Mouse (Mus musculus) erythroblast, embryonic 14.5 days (primary cell): ENCODE measurements around the gene Olfr543. TPM values are rescaled to one million over a fixed set of nuclear protein-coding genes. Genes with fewer than 3 reads are reported as not detected.

Experiments used
- H3K27me3 ChIP-seq: 2 replicates; pipeline ENCODE4 v1.6.1; 2012; ENCODE audit warnings: inconsistent platforms; ENCODE audit not compliant: control insufficient read depth
- H3K36me3 ChIP-seq: 2 replicates; pipeline ENCODE4 v1.6.1; 2012; ENCODE audit warnings: mild to moderate bottlenecking, inconsistent platforms; ENCODE audit not compliant: control insufficient read depth
- H3K4me1 ChIP-seq: 2 replicates; pipeline ENCODE4 v1.6.1; 2012; ENCODE audit warnings: inconsistent platforms; ENCODE audit not compliant: control insufficient read depth
- H3K4me3 ChIP-seq: replicated peaks from 2 replicates; pipeline ENCODE3; 2012; ENCODE audit warnings: moderate library complexity, mild to moderate bottlenecking, inconsistent platforms
- H3K9me3 ChIP-seq: 2 replicates; pipeline ENCODE4 v1.6.1; 2012; ENCODE audit warnings: low read length, inconsistent platforms, mixed read lengths; ENCODE audit not compliant: control insufficient read depth
- GATA1 ChIP-seq: IDR thresholded peaks from 2 replicates; pipeline ENCODE4 v1.6.1; 2012; ENCODE audit warnings: low read length, inconsistent platforms, mixed read lengths
- TAL1 ChIP-seq: IDR thresholded peaks from 3 replicates; pipeline ENCODE4 v1.6.1; 2012; ENCODE audit warnings: low read length, inconsistent platforms, mixed read lengths
- polyA plus RNA-seq: library from polyadenylated mRNA; stranded (reverse); fragments of >175 nt; gene quantifications from 2 replicates; pipeline ENCODE4 v1.2.3, GENCODE M21; 2012

Gene Olfr543
- polyA plus RNA-seq, 1 experiment, result not detected

DNA sequence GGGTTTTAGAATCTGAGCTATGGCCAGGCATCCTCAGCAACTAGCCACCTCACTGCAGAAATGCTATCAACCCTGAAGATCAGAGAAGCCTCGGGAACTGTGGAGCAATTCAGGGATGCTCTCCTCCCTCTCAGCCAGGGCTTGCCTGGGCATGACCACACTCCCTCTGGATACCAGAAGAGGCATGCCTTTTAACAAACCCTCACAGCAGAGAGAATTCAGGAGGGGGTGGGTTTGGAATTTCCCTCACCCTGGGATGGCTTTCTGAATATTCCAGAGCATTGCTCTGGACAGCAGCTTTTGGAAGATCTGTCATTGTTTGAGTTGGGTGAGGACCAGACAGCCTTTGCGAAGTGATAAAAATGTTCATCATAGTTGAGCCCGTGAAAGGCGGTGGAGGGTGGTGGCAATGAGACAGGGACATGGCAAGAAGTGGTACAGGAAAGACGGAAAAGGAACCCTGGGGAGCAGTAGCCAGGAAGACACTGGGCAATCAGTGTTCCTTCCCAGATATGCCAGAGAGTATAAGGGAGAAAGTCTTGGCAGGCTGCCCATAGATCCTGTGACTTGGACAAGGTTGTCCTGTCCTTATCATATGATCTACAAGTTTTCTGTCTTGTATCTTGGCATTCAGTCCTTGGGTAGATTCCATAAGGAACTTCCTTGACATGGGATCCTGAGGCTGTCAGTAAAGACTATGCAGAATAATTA is 2.0 kb downstream of the Olfr543 start:
- H3K27me3 ChIP-seq, result peaks cover 6% of the 10 kb centered on the region

DNA sequence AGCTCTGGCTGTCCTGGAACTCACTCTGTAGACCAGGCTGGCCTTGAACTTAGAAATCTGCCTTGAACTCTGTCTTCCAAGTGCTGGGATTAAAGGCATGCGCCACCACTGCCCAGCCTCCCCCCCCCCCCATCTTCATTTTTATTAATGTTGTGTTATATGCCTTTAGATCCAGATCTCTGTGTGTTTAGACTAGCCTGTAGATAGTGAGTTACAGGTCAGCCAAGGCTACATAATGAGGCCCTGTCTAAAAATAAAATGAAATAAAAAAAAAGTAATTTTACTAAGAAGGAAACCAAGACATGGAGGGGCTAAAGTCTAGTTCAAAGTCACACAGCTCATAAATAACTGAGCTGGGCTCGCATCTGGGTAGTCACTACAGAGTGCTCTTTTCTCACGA is 2.6 kb downstream of the Olfr543 start:
- no peak for TF ChIP-seq GATA1
- TF ChIP-seq TAL1, result no peak
- Histone ChIP-seq H3K4me3 (no peak overlapping the region), H3K27me3 (peaks cover 6% of the 10 kb centered on the region), H3K36me3 (peaks cover 29% of the 10 kb centered on the region), H3K9me3 (no peaks in the 10 kb centered on the region), H3K4me1 (peaks cover 15% of the 10 kb centered on the region)

More for the DNA sequence above, 2.0 kb downstream of the Olfr543 start:
- Histone ChIP-seq H3K4me3 (no peak overlapping the region), H3K36me3 (peaks cover 29% of the 10 kb centered on the region), H3K4me1 (peaks cover 15% of the 10 kb centered on the region), H3K9me3 (no peaks in the 10 kb centered on the region)
- no peak for TF ChIP-seq GATA1
- no peak for TF ChIP-seq TAL1

DNA sequence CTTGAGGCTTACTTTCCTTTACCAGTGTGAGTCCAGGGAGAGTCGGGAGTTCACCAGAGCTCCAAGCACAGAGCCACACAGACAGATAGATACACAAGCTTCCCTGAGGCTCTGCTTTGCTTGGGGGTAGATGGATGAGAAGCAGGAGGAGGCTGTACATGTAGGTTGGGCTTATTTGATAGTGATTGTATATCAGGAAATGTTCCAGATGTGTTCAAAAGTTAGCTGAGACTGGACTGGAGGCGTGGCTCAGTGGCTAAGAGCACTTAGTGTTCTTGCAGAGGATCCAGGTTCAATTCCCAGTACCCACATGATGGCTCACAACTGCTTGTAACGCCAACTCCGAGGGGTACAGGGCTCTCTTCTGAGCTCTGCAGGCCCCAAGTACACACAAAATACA is 3.1 kb downstream of the Olfr543 start:
- peaks cover 29% of the 10 kb centered on the region for H3K36me3 ChIP-seq
- H3K27me3 ChIP-seq, result peaks cover 6% of the 10 kb centered on the region
- no peaks in the 10 kb centered on the region for H3K9me3 ChIP-seq
- H3K4me3 ChIP-seq, result no peak overlapping the region
- TF ChIP-seq TAL1 (no peak), GATA1 (no peak)
- peaks cover 15% of the 10 kb centered on the region for H3K4me1 ChIP-seq

DNA sequence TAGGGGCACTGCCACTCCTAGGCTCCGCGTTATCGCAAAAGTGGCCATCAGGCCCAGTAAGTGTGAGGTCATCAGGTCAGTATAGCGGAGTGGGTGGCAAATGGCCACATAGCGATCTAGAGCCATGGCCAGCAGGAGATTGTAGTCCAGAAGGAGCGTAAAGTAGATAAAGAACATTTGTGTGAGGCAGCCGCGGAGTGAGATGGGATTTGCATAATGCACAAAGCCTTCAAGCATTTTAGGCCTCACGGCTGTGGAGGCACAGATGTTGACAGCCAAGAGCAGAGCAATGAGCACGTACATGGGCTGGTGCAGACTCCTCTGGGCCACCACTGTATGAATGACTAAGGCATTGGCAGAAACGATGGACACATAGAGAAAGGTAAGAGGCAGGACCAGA is 4.1 kb downstream of the Olfr543 start:
- H3K36me3 ChIP-seq, result peaks cover 33% of the 10 kb centered on the region
- TF ChIP-seq TAL1 (no peak), GATA1 (no peak)
- peaks cover 15% of the 10 kb centered on the region for H3K4me1 ChIP-seq
- peaks cover 2% of the 10 kb centered on the region; the same call in 1 of the 2 replicates for H3K27me3 ChIP-seq
- H3K9me3 ChIP-seq, result no peaks in the 10 kb centered on the region
- no peak overlapping the region for H3K4me3 ChIP-seq

DNA sequence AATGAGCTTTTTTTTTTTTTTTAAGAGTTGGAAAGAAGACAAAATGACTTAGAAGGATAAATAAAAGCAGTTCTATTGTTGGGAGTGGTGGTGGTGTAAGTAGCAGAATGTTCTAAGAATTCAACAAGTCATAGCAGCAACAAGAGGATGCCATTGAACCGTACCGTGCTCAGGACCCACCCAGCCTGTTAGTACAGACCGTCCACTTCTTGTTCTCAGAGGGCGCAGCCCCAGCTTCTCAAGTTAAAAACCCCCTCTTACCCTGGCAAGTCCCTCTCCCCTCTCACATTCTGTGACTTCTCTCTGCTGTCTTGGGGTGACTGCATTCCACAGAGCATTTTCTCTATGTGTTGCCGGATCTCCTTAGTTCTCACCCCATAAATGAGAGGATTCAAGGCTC is 4.9 kb downstream of the Olfr543 start:
- peaks cover 15% of the 10 kb centered on the region for H3K4me1 ChIP-seq
- peaks cover 37% of the 10 kb centered on the region for H3K36me3 ChIP-seq
- no peak overlapping the region for H3K4me3 ChIP-seq
- no peaks in the 10 kb centered on the region for H3K9me3 ChIP-seq
- TF ChIP-seq GATA1 (no peak), TAL1 (no peak)
- H3K27me3 ChIP-seq, result peaks cover 2% of the 10 kb centered on the region; the same call in 1 of the 2 replicates

DNA sequence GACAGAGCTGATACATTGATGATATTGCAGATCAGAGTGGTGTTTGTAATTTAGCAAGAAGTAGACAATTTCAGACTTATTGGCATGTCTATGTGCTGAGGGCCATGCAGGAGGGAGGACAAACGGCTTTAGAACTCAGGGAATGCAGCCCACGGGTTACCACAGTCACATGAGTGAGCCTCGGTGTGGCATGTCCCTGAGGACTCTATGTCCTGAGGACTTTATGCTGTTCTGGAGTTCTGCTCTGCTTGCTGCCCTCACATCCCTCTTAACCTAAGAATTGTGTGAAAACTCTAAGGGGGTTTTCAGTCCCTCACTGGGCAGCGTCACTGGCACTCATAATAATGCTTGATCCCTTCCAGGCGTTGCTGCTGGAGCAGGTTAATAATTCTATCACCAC is 8.8 kb downstream of the Olfr543 start:
- Histone ChIP-seq H3K36me3 (peaks cover 69% of the 10 kb centered on the region), H3K4me1 (peaks cover 7% of the 10 kb centered on the region), H3K9me3 (no peaks in the 10 kb centered on the region), H3K27me3 (no peaks in the 10 kb centered on the region), H3K4me3 (no peak overlapping the region)
- no peak for TF ChIP-seq GATA1
- no peak for TF ChIP-seq TAL1

DNA sequence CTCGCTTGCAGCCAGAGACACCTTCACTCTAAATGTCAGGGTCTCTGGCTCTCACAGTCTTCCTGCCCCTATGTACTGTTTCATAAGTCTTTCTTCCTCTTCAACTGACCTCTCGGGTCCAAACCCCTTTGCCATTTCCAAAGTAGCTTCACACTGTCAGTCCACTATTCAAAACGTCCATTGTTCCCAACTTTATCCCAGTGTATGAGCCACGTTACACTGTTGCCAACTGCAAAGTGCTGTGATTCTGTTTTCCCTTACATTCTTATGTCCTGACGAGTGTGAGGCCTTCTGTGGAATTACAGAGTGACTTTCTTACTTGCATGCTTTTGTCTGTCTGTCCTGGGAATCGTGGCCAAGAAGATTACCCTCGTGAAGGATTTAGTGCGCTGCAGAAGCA is 13.9 kb downstream of the Olfr543 start:
- Histone ChIP-seq H3K27me3 (no peaks in the 10 kb centered on the region), H3K36me3 (peaks cover 93% of the 10 kb centered on the region), H3K4me1 (no peaks in the 10 kb centered on the region), H3K9me3 (no peaks in the 10 kb centered on the region), H3K4me3 (no peak overlapping the region)
- TF ChIP-seq TAL1, result no peak

DNA sequence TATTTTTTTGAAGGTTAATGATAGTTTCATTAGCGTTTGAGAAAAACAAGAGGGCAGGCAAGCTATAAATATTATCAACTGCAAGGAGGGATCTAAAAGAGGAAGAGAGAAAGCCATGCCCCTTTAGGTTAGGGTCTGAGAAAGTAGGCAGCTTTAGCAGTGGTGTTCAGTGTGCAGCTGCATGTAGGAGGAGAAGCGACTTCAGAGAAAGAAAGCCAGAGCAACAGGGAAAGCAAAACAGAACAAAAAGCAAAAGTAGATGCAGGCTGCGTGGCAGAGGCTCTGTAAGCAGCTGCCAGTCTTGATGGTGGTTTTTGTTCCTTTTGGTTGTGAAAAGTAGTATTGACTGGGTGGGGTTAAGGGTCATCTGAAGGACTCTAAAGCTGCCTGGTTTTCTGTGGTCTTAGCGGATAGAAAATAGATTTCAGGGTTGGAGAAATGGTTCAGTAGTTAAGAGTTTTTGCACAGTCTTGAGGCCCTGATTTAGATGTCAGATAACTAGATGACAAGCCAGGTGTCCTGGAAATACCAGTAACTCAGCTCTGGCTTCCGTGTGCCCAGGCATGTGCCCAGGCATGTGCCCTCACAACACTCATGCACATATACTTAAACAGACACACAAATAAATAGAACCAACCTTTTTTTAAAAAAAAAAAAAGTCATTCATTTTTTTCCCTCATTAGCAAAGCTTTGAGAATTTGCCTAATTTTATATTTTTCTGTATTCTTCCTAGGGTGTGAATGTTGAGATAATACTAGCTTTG is 22.7 kb downstream of the Olfr543 start:
- Histone ChIP-seq H3K27me3 (no peaks in the 10 kb centered on the region), H3K9me3 (no peaks in the 10 kb centered on the region), H3K4me1 (no peaks in the 10 kb centered on the region), H3K4me3 (no peak overlapping the region), H3K36me3 (peaks cover 100% of the 10 kb centered on the region)
- TF ChIP-seq TAL1 (no peak), GATA1 (no peak)

DNA sequence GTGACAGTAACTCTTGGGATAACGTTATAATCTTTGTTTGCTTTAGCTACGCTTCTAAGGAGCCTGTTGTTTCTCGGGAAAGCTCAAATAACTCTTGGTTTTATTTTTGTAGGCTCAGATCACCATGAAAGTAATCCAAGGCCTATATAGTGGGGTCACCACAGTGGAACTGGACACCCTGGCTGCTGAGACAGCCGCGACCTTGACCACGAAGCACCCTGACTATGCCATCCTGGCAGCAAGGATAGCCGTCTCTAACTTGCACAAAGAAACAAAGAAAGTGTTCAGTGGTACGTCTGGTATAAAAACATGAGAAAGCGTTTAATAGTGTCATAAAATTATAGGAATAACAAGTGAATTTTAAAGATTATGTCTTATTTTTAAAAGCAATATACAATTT is 35.0 kb downstream of the Olfr543 start:
- H3K27me3 ChIP-seq, result no peaks in the 10 kb centered on the region
- H3K36me3 ChIP-seq, result peaks cover 89% of the 10 kb centered on the region
- TF ChIP-seq TAL1 (no peak), GATA1 (no peak)
- H3K4me1 ChIP-seq, result peaks cover 20% of the 10 kb centered on the region
- H3K9me3 ChIP-seq, result no peaks in the 10 kb centered on the region
- H3K4me3 ChIP-seq, result no peak overlapping the region

DNA sequence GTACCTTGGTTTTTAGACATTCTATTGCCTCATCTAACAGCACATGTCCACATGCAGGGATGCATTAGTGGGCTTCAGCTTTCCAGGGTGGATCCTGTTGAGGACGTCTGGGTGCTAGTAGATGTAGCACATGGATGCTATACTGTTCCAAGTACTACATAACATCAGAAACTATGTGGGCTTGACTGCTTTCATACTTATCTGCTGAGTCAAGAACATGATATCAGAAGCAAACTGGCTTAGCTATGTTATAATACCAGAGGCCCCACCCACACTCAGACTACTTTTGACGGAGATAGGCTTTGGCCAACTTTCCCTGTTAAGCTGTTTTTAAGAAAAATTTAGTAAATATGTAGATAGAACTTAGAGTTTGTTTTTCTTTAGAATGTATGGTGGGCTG is 37.2 kb downstream of the Olfr543 start:
- no peaks in the 10 kb centered on the region for H3K9me3 ChIP-seq
- peaks cover 68% of the 10 kb centered on the region for H3K36me3 ChIP-seq
- H3K27me3 ChIP-seq, result no peaks in the 10 kb centered on the region
- H3K4me1 ChIP-seq, result peaks cover 27% of the 10 kb centered on the region
- H3K4me3 ChIP-seq, result peak overlapping the region; percentile 98
- 0 out of 2 replicates have a peak, but pooled peaks have one; percentile 34 for TF ChIP-seq GATA1
- TF ChIP-seq TAL1, result no peak
